ENCODE assay signal across 22 mouse cellular contexts in genomic region chr13:109628606-109629005, GRCm38 (mm10).
DNase-seq lines count a peak whose midpoint lies in the region; ATAC-seq and TF ChIP-seq lines count a peak whose summit lies in the region.
"Had no signal": no experiment of that assay in that cellular context is flagged by ENCODE, and none has a peak within 500 bp of the region (broad histone marks: within the 10 kb centered on the region; RNA-seq: fewer than 3 reads in every experiment).

No protein-coding gene starts in this region.

- no peaks in the 10 kb centered on the region for H3K27me3 ChIP-seq in midbrain, embryonic 12.5 days
- H3K27me3 ChIP-seq in midbrain, embryonic 10.5 days (ENCODE audit: low read depth, poor library complexity, severe bottlenecking) = no peaks in the 10 kb centered on the region
- no peaks in the 10 kb centered on the region for H3K27me3 ChIP-seq in hindbrain, embryonic 12.5 days
- H3K27me3 ChIP-seq: CH12.LX; embryonic facial prominence, embryonic 12.5 days; forebrain, embryonic 13.5 days; forebrain, embryonic 15.5 days had no signal

- H3K27ac ChIP-seq in midbrain, embryonic 12.5 days (replicated peaks) = no peak overlapping the region
- no peak overlapping the region for H3K27ac ChIP-seq in midbrain, embryonic 10.5 days (replicated peaks)
- H3K27ac ChIP-seq in ES-E14 (ENCODE audit: insufficient read depth, low read depth, low read length, poor library complexity, severe bottlenecking) = no peak overlapping the region; the same call in 1 of the 2 replicates
- no peak overlapping the region for H3K27ac ChIP-seq in hindbrain, embryonic 12.5 days
- H3K27ac ChIP-seq: embryonic facial prominence, embryonic 10.5 days; embryonic facial prominence, embryonic 12.5 days; forebrain, embryonic 13.5 days; forebrain, embryonic 15.5 days had no signal

- 0 out of 2 replicates have a peak, but pooled peaks have one; percentile 25 for ATAC-seq in midbrain, embryonic 12.5 days (ENCODE audit: low FRiP score, low read depth)
- ATAC-seq in hindbrain, embryonic 12.5 days (ENCODE audit: low FRiP score) = no peak
- ATAC-seq: activated CD4-positive, CD25-positive, alpha-beta regulatory T cell, adult 4 months; CD4-positive, CD25-positive, alpha-beta regulatory T cell, adult 4 months; forebrain, embryonic 13.5 days; forebrain, embryonic 15.5 days; forebrain, postnatal 0 days had no signal

- intact Hi-C loops in left cerebral cortex, postnatal 25 days (cut with DNase I) = loop anchor here (10.0 kb wide), 1 partner anchor 276 kb away; no protein-coding TSS in a partner anchor

- in situ Hi-C loops in ES-E14 (cut with MboI; ENCODE audit: low sequenced_read_pairs in 2 of 2, unreplicated experiment in 2 of 2) = no loop called here

- H3K4me1 ChIP-seq in midbrain, embryonic 12.5 days = peaks cover 19% of the 10 kb centered on the region
- H3K4me1 ChIP-seq in midbrain, embryonic 10.5 days = peaks cover 28% of the 10 kb centered on the region
- H3K4me1 ChIP-seq in ES-E14 (ENCODE audit: control insufficient read depth in 2 of 2, insufficient read depth in 2 of 2, low read length in 2 of 2, poor library complexity in 1 of 2) = peaks cover 14 to 19% of the 10 kb centered on the region in 2 experiments
- peaks cover 18% of the 10 kb centered on the region for H3K4me1 ChIP-seq in hindbrain, embryonic 12.5 days

- DNase-seq in midbrain, embryonic 10.5 days (ENCODE audit: low spot score) = no peak
- no peak for DNase-seq in ES-E14 (ENCODE audit: low read depth, low spot score)
- no peak for DNase-seq in left cerebral cortex, postnatal 25 days (ENCODE audit: low spot score in 2 of 2)
- DNase-seq: adrenal gland, adult 8-10 months; adrenal gland, postnatal 14 days; adrenal gland, postnatal 36 days; B cell, adult 2 months; cerebellum, adult 11-12 months; cerebellum, adult 2 months; cerebellum, adult 9-10 months; cerebellum, postnatal 10 days; cerebellum, postnatal 25 days; forebrain, postnatal 0 days had no signal

- no peak overlapping the region for H3K4me2 ChIP-seq in midbrain, embryonic 12.5 days (replicated peaks)
- H3K4me2 ChIP-seq in hindbrain, embryonic 12.5 days (replicated peaks) = no peak overlapping the region
- H3K4me2 ChIP-seq: embryonic facial prominence, embryonic 12.5 days; forebrain, embryonic 13.5 days; forebrain, embryonic 15.5 days had no signal

- no peaks in the 10 kb centered on the region for H3K36me3 ChIP-seq in midbrain, embryonic 12.5 days
- H3K36me3 ChIP-seq in midbrain, embryonic 10.5 days = no peaks in the 10 kb centered on the region
- no peaks in the 10 kb centered on the region for H3K36me3 ChIP-seq in ES-E14 (ENCODE audit: control insufficient read depth, insufficient read depth, low read length, poor library complexity, severe bottlenecking)
- H3K36me3 ChIP-seq in hindbrain, embryonic 12.5 days = no peaks in the 10 kb centered on the region
- H3K36me3 ChIP-seq: embryonic facial prominence, embryonic 10.5 days; embryonic facial prominence, embryonic 12.5 days; forebrain, embryonic 15.5 days had no signal

- no peak overlapping the region for H3K9ac ChIP-seq in midbrain, embryonic 12.5 days (replicated peaks)
- H3K9ac ChIP-seq in ES-E14 (ENCODE audit: insufficient read depth, low read depth, low read length, poor library complexity, severe bottlenecking) = no peak overlapping the region
- no peak overlapping the region for H3K9ac ChIP-seq in hindbrain, embryonic 12.5 days
- H3K9ac ChIP-seq: embryonic facial prominence, embryonic 12.5 days; forebrain, embryonic 13.5 days; forebrain, embryonic 15.5 days; forebrain, postnatal 0 days had no signal

- H3K9me3 ChIP-seq in midbrain, embryonic 12.5 days = no peaks in the 10 kb centered on the region
- H3K9me3 ChIP-seq in midbrain, embryonic 10.5 days (replicated peaks) = no peaks in the 10 kb centered on the region
- H3K9me3 ChIP-seq in ES-E14 (ENCODE audit: control insufficient read depth, insufficient read depth, low read depth, low read length) = no peaks in the 10 kb centered on the region
- no peaks in the 10 kb centered on the region for H3K9me3 ChIP-seq in hindbrain, embryonic 12.5 days (replicated peaks)
- H3K9me3 ChIP-seq: embryonic facial prominence, embryonic 10.5 days; embryonic facial prominence, embryonic 12.5 days; forebrain, embryonic 13.5 days; forebrain, embryonic 15.5 days had no signal

- no peak overlapping the region for H3K4me3 ChIP-seq in midbrain, embryonic 12.5 days
- H3K4me3 ChIP-seq in midbrain, embryonic 10.5 days = no peak overlapping the region
- no peak overlapping the region for H3K4me3 ChIP-seq in ES-E14 (ENCODE audit: insufficient read depth in 1 of 2, low read depth in 1 of 2, low read length in 2 of 2, poor library complexity in 1 of 2, severe bottlenecking in 1 of 2)
- no peak overlapping the region for H3K4me3 ChIP-seq in hindbrain, embryonic 12.5 days
- H3K4me3 ChIP-seq: embryonic facial prominence, embryonic 10.5 days; embryonic facial prominence, embryonic 12.5 days; forebrain, embryonic 13.5 days; forebrain, embryonic 15.5 days had no signal

- 83% methylated on average over 4 of the region's 4 CpGs for WGBS in midbrain, embryonic 12.5 days
- WGBS in midbrain, embryonic 10.5 days = 82% methylated on average over 4 of the region's 4 CpGs
- WGBS in hindbrain, embryonic 12.5 days = 80% methylated on average over 4 of the region's 4 CpGs

TF ChIP-seq in ES-E14, 5 proteins besides CTCF, POLR2A, EP300 and RAD21:
- TF ChIP-seq ZNF384 (IDR thresholded peaks at IDR 0.05; ENCODE audit: low read depth, low read length) (peak; percentile 2), CHD2 (IDR thresholded peaks at IDR 0.05; ENCODE audit: low read depth, low read length) (no peak)
